Mouse (Mus musculus): Measurements from ENCODE around the gene Csrp3.

Gene Csrp3

GRCm38 (mm10) chr7:48879574-48879973, 31.7 kb upstream of the Csrp3 start:
- H3K36me3 ChIP-seq (ENCODE audit: control insufficient read depth, insufficient read depth, low read length, poor library complexity, severe bottlenecking), result no peaks in the 10 kb centered on the region
- H3K27me3 ChIP-seq (ENCODE audit: control insufficient read depth, insufficient read depth, low read length, poor library complexity, severe bottlenecking), result no peaks in the 10 kb centered on the region
- DNase-seq (ENCODE audit: low read depth, low spot score), result no peak

DNA sequence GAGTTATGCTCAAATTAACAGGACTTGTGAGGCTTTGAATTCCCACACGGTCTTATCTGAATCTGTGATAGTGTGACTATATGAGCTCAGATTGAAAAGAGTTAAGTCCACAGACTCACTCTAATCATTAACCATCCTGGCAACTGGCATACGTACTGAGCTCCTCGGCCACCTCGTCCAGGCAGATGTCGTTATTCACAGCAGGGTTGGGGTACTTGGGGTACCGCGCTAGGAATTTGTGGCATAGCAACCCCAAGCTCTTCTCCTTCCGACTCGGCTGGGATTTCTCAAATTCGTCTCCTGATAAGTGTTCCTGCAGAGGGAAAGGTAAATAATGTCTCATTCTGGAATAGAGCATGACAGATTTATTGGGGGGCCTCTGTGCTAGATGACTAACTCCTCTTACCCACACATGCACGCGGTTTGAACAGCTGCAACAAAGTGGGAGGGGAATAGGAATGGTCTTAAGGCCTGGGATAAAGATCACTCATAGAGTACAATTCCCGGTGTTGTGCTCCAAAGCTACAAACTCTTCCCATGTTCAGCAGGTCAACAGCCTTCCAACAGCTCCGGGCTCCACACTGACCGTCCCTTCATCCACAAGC, 30.1 kb upstream of the Csrp3 start:
- DNase-seq (ENCODE audit: low read depth, low spot score), result no peak
- no peaks in the 10 kb centered on the region for H3K27me3 ChIP-seq (ENCODE audit: control insufficient read depth, insufficient read depth, low read length, poor library complexity, severe bottlenecking)
- no peaks in the 10 kb centered on the region for H3K36me3 ChIP-seq (ENCODE audit: control insufficient read depth, insufficient read depth, low read length, poor library complexity, severe bottlenecking)

DNA sequence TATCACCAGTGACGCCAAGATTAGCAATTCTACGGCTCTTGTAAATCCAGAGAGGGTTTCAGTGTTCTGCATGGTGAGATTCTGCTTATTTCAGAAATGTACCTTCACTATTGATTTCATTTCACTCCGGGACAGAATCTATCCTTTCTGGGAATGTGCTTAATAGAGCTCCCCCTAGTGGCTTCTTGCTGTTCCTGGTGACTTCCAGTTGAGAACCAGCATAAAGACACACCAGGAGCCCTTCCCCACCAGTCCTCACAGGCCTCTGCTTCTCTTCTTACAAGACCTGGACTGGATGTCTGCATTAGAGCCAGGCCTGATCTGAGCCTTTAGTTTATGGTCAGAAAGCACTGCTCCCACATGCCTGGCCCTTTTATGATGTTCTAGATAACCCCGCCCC, 28.7 kb upstream of the Csrp3 start:
- peak; percentile 72 for DNase-seq (ENCODE audit: low read depth, low spot score)
- H3K27me3 ChIP-seq (ENCODE audit: control insufficient read depth, insufficient read depth, low read length, poor library complexity, severe bottlenecking), result no peaks in the 10 kb centered on the region

DNA sequence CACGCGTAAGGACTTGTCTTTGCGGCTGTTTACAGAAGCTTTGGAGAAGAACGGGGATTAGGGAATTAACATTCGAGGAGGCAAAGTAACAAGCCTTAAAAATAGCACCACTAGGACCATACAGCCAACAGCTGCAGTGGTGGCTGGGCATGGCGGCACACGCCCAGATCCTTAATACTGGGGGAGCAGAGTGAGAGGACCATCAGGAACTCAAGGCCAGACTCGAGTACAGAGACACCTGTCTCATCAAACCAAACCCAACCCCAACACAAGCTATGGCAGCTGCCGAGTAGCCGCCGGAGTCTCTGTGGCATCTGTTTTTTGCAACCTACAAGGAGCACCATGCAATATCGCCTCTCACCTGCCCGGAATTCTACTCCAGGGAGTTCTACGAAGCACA, 27.3 kb upstream of the Csrp3 start:
- H3K27me3 ChIP-seq (ENCODE audit: control insufficient read depth, insufficient read depth, low read length, poor library complexity, severe bottlenecking), result no peaks in the 10 kb centered on the region
- no peak for DNase-seq (ENCODE audit: low read depth, low spot score)
- no peaks in the 10 kb centered on the region for H3K36me3 ChIP-seq (ENCODE audit: control insufficient read depth, insufficient read depth, low read length, poor library complexity, severe bottlenecking)

More for the DNA sequence above, 28.7 kb upstream of the Csrp3 start:
- no peaks in the 10 kb centered on the region for H3K36me3 ChIP-seq (ENCODE audit: control insufficient read depth, insufficient read depth, low read length, poor library complexity, severe bottlenecking)

DNA sequence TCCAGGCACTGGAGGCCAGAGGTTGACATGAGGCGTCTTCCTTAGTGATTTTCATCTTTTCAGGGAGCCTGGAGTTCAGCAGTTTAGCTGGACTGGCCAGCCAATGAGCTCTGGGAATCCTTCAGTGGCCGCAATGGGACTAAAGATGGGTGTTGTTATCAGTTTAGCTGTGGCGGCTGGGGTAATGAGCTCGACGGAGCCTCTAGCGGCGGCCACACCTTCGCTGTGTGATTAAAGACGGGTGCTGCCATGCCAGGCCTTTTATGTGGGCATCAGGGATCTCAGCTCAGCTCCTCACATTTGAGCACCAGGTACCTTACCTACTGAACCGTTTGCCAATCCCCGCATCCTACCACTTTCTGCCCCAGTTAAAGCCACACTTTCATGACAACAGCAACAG, 23.5 kb upstream of the Csrp3 start:
- DNase-seq (ENCODE audit: low read depth, low spot score), result no peak
- Histone ChIP-seq H3K36me3 (ENCODE audit: control insufficient read depth, insufficient read depth, low read length, poor library complexity, severe bottlenecking) (no peaks in the 10 kb centered on the region), H3K27me3 (ENCODE audit: control insufficient read depth, insufficient read depth, low read length, poor library complexity, severe bottlenecking) (no peaks in the 10 kb centered on the region)

DNA sequence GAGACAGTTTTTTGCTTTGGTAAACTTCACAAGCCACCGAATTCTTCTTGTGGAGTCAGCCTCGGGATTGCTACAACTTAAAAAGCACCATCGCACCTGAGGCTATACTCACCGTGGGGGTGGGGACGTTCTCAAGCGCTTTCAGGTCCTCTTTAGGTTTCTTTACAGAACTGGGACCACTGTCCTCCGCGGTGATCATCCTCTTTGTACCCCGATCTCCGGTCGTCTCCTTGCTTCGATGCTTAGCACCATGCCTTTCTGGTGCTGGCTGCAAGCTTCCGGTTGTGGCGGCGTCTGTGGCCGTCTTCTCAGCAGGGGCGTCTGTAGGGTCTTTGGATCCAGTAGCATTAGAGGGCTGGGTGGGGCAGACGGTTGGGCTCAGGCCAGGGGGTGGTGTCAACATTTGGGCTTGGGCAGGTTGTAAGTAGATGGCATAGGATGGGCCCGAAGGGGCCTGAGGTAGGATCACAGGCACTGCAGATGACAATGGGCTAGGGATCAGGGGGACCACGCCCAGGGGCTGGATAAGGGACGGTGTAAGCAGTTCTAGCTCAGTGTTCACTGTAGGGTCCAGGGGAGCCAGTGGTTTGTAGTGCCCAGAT, 22.8 kb upstream of the Csrp3 start:
- H3K27me3 ChIP-seq (ENCODE audit: control insufficient read depth, insufficient read depth, low read length, poor library complexity, severe bottlenecking), result no peaks in the 10 kb centered on the region
- no peaks in the 10 kb centered on the region for H3K36me3 ChIP-seq (ENCODE audit: control insufficient read depth, insufficient read depth, low read length, poor library complexity, severe bottlenecking)
- DNase-seq (ENCODE audit: low read depth, low spot score), result no peak

DNA sequence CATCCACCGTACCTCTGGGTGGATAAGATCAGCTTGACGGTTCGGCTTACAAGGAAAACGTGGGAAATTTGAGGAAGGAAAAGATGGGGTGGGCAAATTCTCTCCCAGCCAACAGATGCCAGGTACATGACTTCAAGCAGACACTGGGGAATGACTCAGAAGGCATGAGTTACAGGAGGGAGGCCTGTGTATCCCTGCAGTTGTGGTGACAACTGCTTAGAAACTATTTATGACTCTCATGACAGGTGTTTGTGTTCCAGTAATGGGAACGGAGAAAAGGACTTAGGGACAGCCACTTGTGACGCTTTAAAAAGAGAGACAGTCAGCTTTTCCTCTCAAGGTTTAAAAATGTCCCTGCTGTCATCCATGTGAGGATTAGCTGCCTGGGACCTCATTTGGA, 22.3 kb upstream of the Csrp3 start:
- DNase-seq (ENCODE audit: low read depth, low spot score), result no peak
- H3K36me3 ChIP-seq (ENCODE audit: control insufficient read depth, insufficient read depth, low read length, poor library complexity, severe bottlenecking), result no peaks in the 10 kb centered on the region
- H3K27me3 ChIP-seq (ENCODE audit: control insufficient read depth, insufficient read depth, low read length, poor library complexity, severe bottlenecking), result no peaks in the 10 kb centered on the region

GRCm38 (mm10) chr7:48867576-48867975, 19.7 kb upstream of the Csrp3 start:
- Histone ChIP-seq H3K27me3 (ENCODE audit: control insufficient read depth, insufficient read depth, low read length, poor library complexity, severe bottlenecking) (no peaks in the 10 kb centered on the region), H3K36me3 (ENCODE audit: control insufficient read depth, insufficient read depth, low read length, poor library complexity, severe bottlenecking) (no peaks in the 10 kb centered on the region)

GRCm38 (mm10) chr7:48864671-48865458, 17.0 kb upstream of the Csrp3 start:
- DNase-seq (ENCODE audit: low read depth, low spot score), result peak; percentile 26
- H3K36me3 ChIP-seq (ENCODE audit: control insufficient read depth, insufficient read depth, low read length, poor library complexity, severe bottlenecking), result no peaks in the 10 kb centered on the region
- no peaks in the 10 kb centered on the region for H3K27me3 ChIP-seq (ENCODE audit: control insufficient read depth, insufficient read depth, low read length, poor library complexity, severe bottlenecking)

More at GRCm38 (mm10) chr7:48867576-48867975, 19.7 kb upstream of the Csrp3 start:
- no peak for DNase-seq (ENCODE audit: low read depth, low spot score)

DNA sequence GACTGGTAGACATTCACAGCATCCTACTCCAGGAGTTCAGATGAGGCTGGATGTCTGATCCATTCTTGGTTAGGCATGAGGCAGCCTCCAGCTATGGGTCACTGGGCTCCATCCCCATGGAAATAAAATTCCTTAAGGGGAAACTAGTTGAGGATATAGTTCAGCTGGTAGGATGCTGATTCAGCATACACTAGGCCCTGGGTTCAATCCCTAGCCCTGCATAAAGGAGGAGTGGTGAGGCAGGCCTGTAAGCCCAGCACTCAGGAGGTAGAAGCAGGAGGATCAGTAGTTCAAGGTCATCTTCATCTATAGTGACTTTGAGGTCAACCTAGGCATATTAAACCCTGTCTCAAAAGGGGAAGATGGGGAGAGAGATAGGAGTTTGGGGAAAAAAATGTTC, 16.4 kb upstream of the Csrp3 start:
- DNase-seq (ENCODE audit: low read depth, low spot score), result no peak
- no peaks in the 10 kb centered on the region for H3K27me3 ChIP-seq (ENCODE audit: control insufficient read depth, insufficient read depth, low read length, poor library complexity, severe bottlenecking)
- H3K36me3 ChIP-seq (ENCODE audit: control insufficient read depth, insufficient read depth, low read length, poor library complexity, severe bottlenecking), result no peaks in the 10 kb centered on the region

- Histone ChIP-seq H3K27me3 (ENCODE audit: control insufficient read depth, insufficient read depth, low read length, poor library complexity, severe bottlenecking) (no peaks in the 10 kb centered on the region), H3K36me3 (ENCODE audit: control insufficient read depth, insufficient read depth, low read length, poor library complexity, severe bottlenecking) (no peaks in the 10 kb centered on the region)
- DNase-seq (ENCODE audit: low read depth, low spot score), result no peak
Observed at GRCm38 (mm10) chr7:48861796-48862195, 14.0 kb upstream of the Csrp3 start.

- no peak for DNase-seq (ENCODE audit: low read depth, low spot score)
- no peaks in the 10 kb centered on the region for H3K36me3 ChIP-seq (ENCODE audit: control insufficient read depth, insufficient read depth, low read length, poor library complexity, severe bottlenecking)
- no peaks in the 10 kb centered on the region for H3K27me3 ChIP-seq (ENCODE audit: control insufficient read depth, insufficient read depth, low read length, poor library complexity, severe bottlenecking)
Observed at GRCm38 (mm10) chr7:48860948-48861347, 13.1 kb upstream of the Csrp3 start.

GRCm38 (mm10) chr7:48859362-48859761, 11.5 kb upstream of the Csrp3 start:
- no peaks in the 10 kb centered on the region for H3K27me3 ChIP-seq (ENCODE audit: control insufficient read depth, insufficient read depth, low read length, poor library complexity, severe bottlenecking)
- H3K36me3 ChIP-seq (ENCODE audit: control insufficient read depth, insufficient read depth, low read length, poor library complexity, severe bottlenecking), result no peaks in the 10 kb centered on the region
- no peak for DNase-seq (ENCODE audit: low read depth, low spot score)

DNA sequence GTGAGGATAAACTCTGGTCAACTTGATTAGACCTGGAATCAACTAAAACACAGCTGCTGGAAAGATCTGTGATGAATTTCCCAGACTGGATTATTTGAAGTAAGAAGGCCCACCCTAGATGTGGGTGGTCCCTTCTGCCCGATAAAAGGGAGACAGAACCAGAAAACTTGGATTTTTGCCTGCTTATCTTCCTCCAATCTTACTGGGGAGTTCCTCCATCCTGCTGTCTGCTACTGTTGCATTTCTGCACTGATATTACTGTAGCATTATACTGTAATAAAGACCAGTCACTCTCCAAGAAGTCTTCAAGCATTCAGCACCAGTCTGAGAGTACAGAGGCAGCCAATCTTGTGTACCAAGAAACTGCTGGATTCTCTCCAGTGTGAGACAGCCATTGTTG, 10.4 kb upstream of the Csrp3 start:
- no peak for DNase-seq (ENCODE audit: low read depth, low spot score)
- Histone ChIP-seq H3K27me3 (ENCODE audit: control insufficient read depth, insufficient read depth, low read length, poor library complexity, severe bottlenecking) (no peaks in the 10 kb centered on the region), H3K36me3 (ENCODE audit: control insufficient read depth, insufficient read depth, low read length, poor library complexity, severe bottlenecking) (no peaks in the 10 kb centered on the region)

DNA sequence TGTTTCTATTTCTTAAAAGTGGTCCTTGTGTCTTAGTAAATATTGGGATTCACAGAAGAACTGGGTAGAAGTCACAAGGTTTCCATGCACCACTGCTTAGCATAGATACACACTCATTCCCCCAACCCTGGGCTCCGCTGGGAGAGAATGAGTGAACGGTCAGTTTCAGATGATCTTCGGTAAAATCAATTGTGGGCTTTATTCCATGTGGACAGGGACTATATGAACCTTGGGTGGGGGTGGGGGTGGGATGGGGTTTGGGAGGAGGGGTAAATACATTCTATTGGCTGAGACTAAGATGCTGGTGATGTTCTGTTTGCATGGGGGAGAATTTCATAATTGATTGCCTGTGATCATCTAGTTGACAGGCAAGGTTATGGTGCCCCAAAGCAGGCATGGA, 7.6 kb upstream of the Csrp3 start:
- no peaks in the 10 kb centered on the region for H3K27me3 ChIP-seq (ENCODE audit: control insufficient read depth, insufficient read depth, low read length, poor library complexity, severe bottlenecking)
- no peak for DNase-seq (ENCODE audit: low read depth, low spot score)
- no peaks in the 10 kb centered on the region for H3K36me3 ChIP-seq (ENCODE audit: control insufficient read depth, insufficient read depth, low read length, poor library complexity, severe bottlenecking)

All from splenic B cell, adult 2 months (primary cell).